Mouse (Mus musculus): ENCODE results near the gene AY761184. TPM values are rescaled to one million over a fixed set of nuclear protein-coding genes. Genes with fewer than 3 reads are reported as not detected.
"Not testable (repeated sequence)": the region's sequence is repeated elsewhere in the genome, so short reads cannot be mapped to it uniquely, and the experiment has no call there.

AY761184 gene
- not detected for total RNA-seq (2021)
- long read RNA-seq, experiment 1 = 0 reads
- long read RNA-seq, experiment 2 = 0 reads

DNA sequence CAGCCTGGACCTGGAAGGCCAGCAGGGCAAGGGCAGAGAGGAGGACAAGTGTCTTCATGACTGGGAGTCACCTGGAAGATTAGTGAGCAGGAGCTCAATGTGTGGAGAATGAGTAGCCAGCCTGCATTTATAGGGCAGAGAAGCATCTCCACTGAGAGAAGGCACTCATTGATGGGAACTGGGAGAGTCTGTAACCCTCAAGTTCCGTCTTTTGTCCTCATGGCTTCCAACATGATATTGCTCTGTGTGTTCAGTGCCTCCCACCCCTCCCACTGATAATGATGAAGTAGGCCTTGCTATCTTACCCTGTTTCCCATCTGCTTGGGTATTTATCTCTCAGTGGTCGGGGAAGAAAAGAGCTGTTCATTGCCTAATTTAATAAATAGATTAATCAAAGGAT is at the start of gene AY761184:
TSS of gene AY761184 (minus strand) at position 101 of the 400 bp plus-strand sequence.
- DNase-seq (ENCODE audit: low spot score in 2 of 2) = not testable (repeated sequence)

DNA sequence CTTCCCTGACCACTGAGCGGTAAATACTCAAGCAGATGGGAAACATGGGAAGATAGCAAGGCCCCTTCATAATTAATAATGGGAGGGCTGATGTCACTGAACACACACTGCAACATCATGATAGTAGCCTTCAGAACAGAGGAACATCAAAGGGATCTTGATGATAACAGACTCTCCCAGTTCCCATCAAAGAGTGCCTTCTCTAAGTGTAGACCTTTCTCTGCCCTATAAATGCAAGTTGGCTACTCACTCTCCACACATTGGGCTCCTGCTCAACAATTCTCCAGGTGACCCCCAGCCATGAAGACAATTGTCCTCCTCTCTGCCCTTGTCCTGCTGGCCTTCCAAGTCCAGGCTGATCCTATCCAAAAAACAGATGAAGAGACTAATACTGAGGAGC is 37.9 kb downstream of the AY761184 start, which contains the start of gene Defa34:
TSS of gene Defa34 (plus strand) at position 301 of the 400 bp plus-strand sequence.
- DNase-seq (ENCODE audit: low spot score in 2 of 2) = not testable (repeated sequence)

DNA sequence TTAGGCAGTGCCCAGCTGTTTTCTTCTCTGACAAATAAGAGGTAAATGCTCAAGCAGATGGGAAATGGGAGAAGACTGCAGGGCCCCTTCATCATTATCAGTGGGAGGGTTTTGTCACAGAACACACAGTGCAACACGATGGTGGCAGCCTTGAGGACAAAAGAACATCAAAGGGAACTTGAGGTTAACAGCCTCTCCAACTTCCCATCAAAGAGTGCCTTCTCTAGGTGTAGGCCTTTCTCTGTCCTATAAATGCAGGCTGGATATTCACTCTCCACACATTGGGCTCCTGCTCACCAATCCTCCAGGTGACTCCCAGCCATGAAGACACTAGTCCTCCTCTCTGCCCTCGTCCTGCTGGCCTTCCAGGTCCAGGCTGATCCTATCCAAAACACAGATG is 48.0 kb downstream of the AY761184 start, which contains the start of gene Defa17:
TSS of gene Defa17 (plus strand) at position 301 of the 400 bp plus-strand sequence.
- DNase-seq (ENCODE audit: low spot score in 2 of 2) = not testable (repeated sequence)

Other genes starting within 250 kb of the AY761184 start
- not detected for gene Gm7849, start 247.1 kb downstream of the AY761184 start, total RNA-seq (2021)
- not detected for gene Defa20, start 194.4 kb downstream of the AY761184 start, total RNA-seq (2021)
- not detected for gene Defa32, start 174.6 kb downstream of the AY761184 start, total RNA-seq (2021)
- not detected for gene Defa37, start 138.3 kb downstream of the AY761184 start, total RNA-seq (2021)
- gene Defa28, start 120.6 kb downstream of the AY761184 start, total RNA-seq (2021) = not detected
- not detected for gene Gm7861, start 109.1 kb downstream of the AY761184 start, total RNA-seq (2021)
- gene Defa26, start 85.5 kb downstream of the AY761184 start, total RNA-seq (2021) = not detected
- gene Defa17, start 47.9 kb downstream of the AY761184 start, total RNA-seq (2021) = not detected
- gene Defa34, start 37.8 kb downstream of the AY761184 start, total RNA-seq (2021) = not detected
- gene Defa24, start 30.8 kb upstream of the AY761184 start, total RNA-seq (2021) = not detected
- gene Defb50, start 119.9 kb upstream of the AY761184 start, total RNA-seq (2021) = not detected
- not detected for gene Defb2, start 136.3 kb upstream of the AY761184 start, total RNA-seq (2021)
- not detected for gene Defb10, start 155.3 kb upstream of the AY761184 start, total RNA-seq (2021)
- gene Defb9, start 181.8 kb upstream of the AY761184 start, total RNA-seq (2021) = not detected
- not detected for gene Defb11, start 202.8 kb upstream of the AY761184 start, total RNA-seq (2021)
- not detected for gene Defb15, start 229.1 kb upstream of the AY761184 start, total RNA-seq (2021)
- gene Defb35, start 234.7 kb upstream of the AY761184 start, total RNA-seq (2021) = not detected
- gene Defb13, start 243.1 kb upstream of the AY761184 start, total RNA-seq (2021) = not detected

Measured in adrenal gland, postnatal 4 days (tissue).